Mouse (Mus musculus) right cerebral cortex, postnatal 10 days (tissue): Measurements from ENCODE around the gene Armc12.
"Not testable (repeated sequence)": the region's sequence is repeated elsewhere in the genome, so short reads cannot be mapped to it uniquely, and the experiment has no call there.

Experiments used
- DNase-seq, 2 experiments: peaks; one replicate each; pipeline ENCODE4 v3.0.0; 2021; ENCODE audit warnings: low spot score in 2 of 2

Armc12 gene

DNA sequence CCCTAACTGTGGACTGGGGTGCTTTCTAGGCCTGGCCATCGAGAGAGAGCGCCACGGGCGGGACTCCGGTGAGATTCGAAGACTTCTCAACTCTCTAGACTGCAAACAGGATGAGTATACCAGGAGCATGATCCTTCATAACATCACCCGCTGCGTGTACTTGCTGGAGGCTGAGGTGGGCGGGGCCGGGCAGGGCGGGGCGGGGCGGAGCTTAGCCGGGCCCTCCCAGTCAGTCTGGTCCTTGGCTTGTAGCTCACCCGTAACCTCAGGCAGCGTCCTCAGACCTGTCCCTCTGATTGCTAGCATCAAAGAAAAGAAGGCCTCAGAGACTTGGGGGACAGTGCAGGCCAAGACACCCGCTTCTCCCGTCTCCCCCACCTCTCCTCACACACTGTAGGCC, 1.3 kb downstream of the Armc12 start:
- no peak for DNase-seq

DNA sequence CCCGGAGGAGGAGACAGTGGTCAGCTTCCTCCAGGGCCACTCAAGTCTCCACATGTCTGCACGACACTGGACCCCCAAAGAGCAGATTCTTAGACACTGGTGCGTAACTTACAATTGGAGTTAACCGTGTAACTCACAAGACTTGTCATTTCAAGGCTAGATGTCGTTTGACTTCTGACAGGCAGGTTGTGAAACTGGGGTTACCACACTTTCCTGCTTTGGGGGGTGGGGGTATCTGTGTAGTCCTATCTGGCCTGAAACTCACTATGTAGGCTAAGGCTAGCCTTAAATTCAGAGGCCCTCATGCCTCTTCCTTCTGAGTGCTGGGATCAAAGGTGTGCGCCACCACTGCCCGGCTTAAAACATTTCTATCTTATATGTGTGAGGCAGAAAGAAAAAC, 2.0 kb downstream of the Armc12 start:
- DNase-seq = no peak

DNA sequence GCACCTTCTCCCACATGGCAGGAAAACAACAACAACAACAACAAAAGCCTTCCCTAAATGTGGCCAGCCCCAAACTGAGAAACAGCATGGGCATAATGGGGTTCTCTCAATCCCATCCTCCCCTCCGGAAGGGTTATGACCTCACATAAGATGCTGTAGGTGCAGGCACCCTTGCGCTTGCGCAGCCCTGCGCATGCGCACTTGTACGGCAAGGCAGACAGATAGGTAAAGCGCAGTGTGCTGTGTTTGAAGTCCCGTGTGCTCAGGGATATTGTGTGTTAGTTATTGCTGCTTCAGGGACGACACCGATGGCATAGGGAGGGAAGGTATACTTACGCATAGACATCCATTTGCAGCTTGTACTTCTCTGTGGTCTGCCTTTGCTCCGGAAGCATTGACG, 2.7 kb downstream of the Armc12 start:
- no peak for DNase-seq

- no peak for DNase-seq
Observed at GRCm38 (mm10) chr17:28537881-28538280, 7.3 kb downstream of the Armc12 start.

- DNase-seq = no peak
Observed at GRCm38 (mm10) chr17:28546925-28547324, 16.3 kb downstream of the Armc12 start.

- no peak for DNase-seq
Observed at GRCm38 (mm10) chr17:28548550-28548949, 17.9 kb downstream of the Armc12 start.

DNA sequence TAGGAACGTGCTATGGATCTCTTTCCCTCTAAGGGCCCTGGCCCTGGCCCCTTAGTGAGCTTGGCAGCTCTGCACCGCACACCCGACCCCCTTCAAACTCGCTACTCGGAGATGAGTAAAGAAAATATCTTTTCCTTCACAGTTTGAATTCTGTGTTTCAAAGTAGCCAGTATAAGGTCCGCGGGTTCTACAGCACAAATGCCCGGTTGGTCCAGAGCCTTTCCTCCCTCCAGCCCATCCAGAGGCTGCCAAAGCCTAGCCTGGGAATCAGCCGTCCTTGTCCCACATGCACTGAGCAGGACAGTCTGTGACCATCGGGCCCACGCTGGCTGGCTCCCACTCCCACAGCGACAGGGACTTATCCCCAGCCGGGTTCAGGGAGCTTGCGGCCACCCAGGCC, 18.5 kb downstream of the Armc12 start, which contains the start of gene Clpsl2:
Gene Clpsl2 (plus strand): TSS at position 301 of the 400 bp plus-strand sequence.
- DNase-seq = no peak

- DNase-seq = peak; percentile 78
Observed at GRCm38 (mm10) chr17:28553040-28553793, 22.6 kb downstream of the Armc12 start.

DNA sequence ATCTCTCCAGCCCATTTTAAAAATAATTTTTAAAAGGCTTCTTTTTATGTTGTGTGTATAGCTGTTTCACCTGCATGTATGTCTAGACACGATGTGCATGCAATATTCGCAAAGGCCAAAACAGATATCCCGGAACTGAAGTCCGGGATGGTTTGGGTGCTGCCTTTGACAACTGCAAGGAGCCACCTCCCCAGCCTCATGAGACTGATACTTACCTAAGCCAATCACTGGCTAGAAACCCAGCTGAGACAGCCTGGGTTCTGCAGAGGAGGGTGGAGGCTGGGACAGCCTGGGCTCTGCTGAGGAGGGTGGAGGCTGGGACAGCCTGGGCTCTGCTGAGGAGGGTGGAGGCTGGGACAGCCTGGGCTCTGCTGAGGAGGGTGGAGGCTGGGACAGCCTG, 23.4 kb downstream of the Armc12 start:
- not testable (repeated sequence) for DNase-seq

- no peak for DNase-seq
Observed at GRCm38 (mm10) chr17:28556635-28557396, 26.2 kb downstream of the Armc12 start.

- no peak for DNase-seq
Observed at GRCm38 (mm10) chr17:28557772-28558171, 27.2 kb downstream of the Armc12 start.

- DNase-seq = no peak
Observed at GRCm38 (mm10) chr17:28560598-28560997, 30.0 kb downstream of the Armc12 start, which contains the start of gene Clps. Clps (minus strand) TSS chr17:28560766.

GRCm38 (mm10) chr17:28561613-28562012, 31.0 kb downstream of the Armc12 start:
- no peak for DNase-seq

GRCm38 (mm10) chr17:28565181-28565580, 34.6 kb downstream of the Armc12 start:
- no peak for DNase-seq

GRCm38 (mm10) chr17:28567541-28567940, 36.9 kb downstream of the Armc12 start:
- DNase-seq = peak in 1 of 2 experiments; percentile 19

GRCm38 (mm10) chr17:28571868-28572267, 41.3 kb downstream of the Armc12 start:
- DNase-seq = no peak

GRCm38 (mm10) chr17:28572521-28572920, 41.9 kb downstream of the Armc12 start:
- no peak for DNase-seq

DNA sequence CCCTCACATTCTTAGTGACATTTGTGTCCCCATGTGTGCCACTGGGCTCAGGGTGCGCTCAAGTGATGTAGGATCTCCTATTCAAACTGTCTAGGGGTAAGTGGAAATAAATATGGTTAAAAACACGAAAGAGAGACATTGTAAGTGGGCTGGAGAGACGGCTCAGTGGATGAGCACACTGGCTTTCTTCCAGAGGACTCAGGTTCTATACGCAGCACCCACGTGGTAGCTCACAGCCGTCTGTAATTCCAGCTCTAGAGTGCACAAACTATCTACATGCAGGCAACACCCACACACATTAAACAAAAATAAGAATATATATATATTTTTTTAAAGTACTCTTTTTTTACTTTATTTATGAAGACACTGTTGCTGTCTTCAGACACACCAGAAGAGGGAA, 42.3 kb downstream of the Armc12 start:
- no peak for DNase-seq

- peak in 1 of 2 experiments; percentile 48 for DNase-seq
Observed at GRCm38 (mm10) chr17:28575244-28576125, 44.9 kb downstream of the Armc12 start, which contains the start of gene Lhfpl5. Lhfpl5 (plus strand) TSS chr17:28575641.

DNA sequence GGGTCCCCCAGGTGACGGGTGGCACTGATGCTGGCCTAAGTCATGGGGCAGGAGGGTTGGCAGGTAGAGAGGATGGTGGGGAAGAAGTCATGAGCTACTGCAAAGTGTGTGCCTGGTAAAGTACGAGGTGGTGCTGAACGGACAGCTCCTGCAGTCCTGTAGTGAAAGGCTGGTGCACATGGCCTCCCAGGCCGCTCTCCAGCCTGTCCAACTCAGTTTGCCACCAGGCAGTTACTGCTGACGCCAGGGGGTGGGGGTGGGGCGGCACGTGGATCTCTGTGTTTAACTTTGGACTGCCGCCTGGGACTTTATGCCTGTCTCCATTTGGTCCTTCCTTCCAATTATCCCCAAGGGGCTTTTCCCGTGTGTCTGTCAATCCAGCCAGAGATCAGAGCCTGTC, 49.8 kb downstream of the Armc12 start:
- peak in 1 of 2 experiments; percentile 59 for DNase-seq

- DNase-seq = no peak
Observed at GRCm38 (mm10) chr17:28581056-28581455, 50.5 kb downstream of the Armc12 start.

GRCm38 (mm10) chr17:28586509-28586908, 55.9 kb downstream of the Armc12 start:
- DNase-seq = no peak
